8 mouse cellular contexts compared by ENCODE assay signal in genomic region chr3:142708849-142709419, GRCm38 (mm10). TPM values are rescaled to one million over a fixed set of nuclear protein-coding genes. Genes with fewer than 3 reads are reported as not detected.
DNase-seq lines count a peak whose midpoint lies in the region; ATAC-seq and TF ChIP-seq lines count a peak whose summit lies in the region.

No protein-coding gene starts in this region.

- H3K4me2 ChIP-seq in lung, embryonic 14.5 days = no peak overlapping the region

- H3K36me3 ChIP-seq in G1E (replicated peaks) = no peaks in the 10 kb centered on the region
- no peaks in the 10 kb centered on the region for H3K36me3 ChIP-seq in lung, embryonic 14.5 days (ENCODE audit: insufficient read depth)

- no peak overlapping the region for H3K4me3 ChIP-seq in G1E (ENCODE audit: low read depth, low read length)
- no peak overlapping the region for H3K4me3 ChIP-seq in bone marrow, adult 2 months (replicated peaks; ENCODE audit: control insufficient read depth, low read depth, low read length)
- H3K4me3 ChIP-seq in layer of hippocampus, adult 2 months = no peak overlapping the region
- H3K4me3 ChIP-seq in lung, embryonic 14.5 days (ENCODE audit: low read depth, low read length) = no peak overlapping the region

- no peak for TF ChIP-seq POLR2A in bone marrow, adult 2 months (IDR thresholded peaks at IDR 0.05; ENCODE audit: borderline replicate concordance, control insufficient read depth, low read depth, low read length)

- 65% methylated on average over 13 of the region's 13 CpGs for WGBS in bone marrow, adult 2 months
- 42% methylated on average over 13 of the region's 13 CpGs for WGBS in lung, embryonic 14.5 days

- no peak overlapping the region for H3K9ac ChIP-seq in lung, embryonic 14.5 days

- no peaks in the 10 kb centered on the region for H3K9me3 ChIP-seq in G1E (replicated peaks)
- no peaks in the 10 kb centered on the region; the same call in 1 of the 2 replicates for H3K9me3 ChIP-seq in lung, embryonic 14.5 days (ENCODE audit: low read depth, low read length)

- peak; percentile 34; the same call in 1 of the 2 replicates for ATAC-seq in G1E (ENCODE audit: extremely low read depth, insufficient number of reproducible peaks, low FRiP score, poor library complexity, severe bottlenecking)
- peak; percentile 63; the same call in 1 of the 2 replicates for ATAC-seq in erythroid progenitor cell, adult 5-6 weeks (replicated peaks; ENCODE audit: low FRiP score, poor library complexity, severe bottlenecking)
- peak; percentile 55 for ATAC-seq in lung, embryonic 14.5 days (ENCODE audit: insufficient read depth)

- intact Hi-C loops in heart, postnatal 36 days (cut with DNase I) = loop anchor here (1.0 to 10.0 kb wide), 5 partner anchors 69 to 414 kb away; partner anchors contain the start of genes Gbp3 and Pkn2

- TF ChIP-seq CTCF in G1E (IDR thresholded peaks at IDR 0.05; ENCODE audit: low read depth, low read length) = peak; percentile 54; the same call in 1 of the 2 replicates
- peak; percentile 22; the same call in 1 of the 2 replicates for TF ChIP-seq CTCF in bone marrow, adult 2 months (IDR thresholded peaks at IDR 0.05; ENCODE audit: control insufficient read depth, insufficient read depth, low read length)
- peak; percentile 98 for TF ChIP-seq CTCF in layer of hippocampus, adult 2 months (conservative IDR thresholded peaks at IDR 0.05)
- peak; percentile 85 for TF ChIP-seq CTCF in lung, embryonic 14.5 days (IDR thresholded peaks at IDR 0.05; ENCODE audit: low read depth)

- DNase-seq in G1E (ENCODE audit: low spot score) = peak; percentile 35
- peak; percentile 73 to 78 for DNase-seq in heart, postnatal 36 days
- DNase-seq in layer of hippocampus, adult 2 months (ENCODE audit: low spot score in 2 of 2) = peak; percentile 65 to 75
- DNase-seq in lung, embryonic 14.5 days = peak; percentile 90
- peak; percentile 39 for DNase-seq in ovary, postnatal 36 days (ENCODE audit: low spot score)
- peak; percentile 72 for DNase-seq in urinary bladder, postnatal 25 days (ENCODE audit: low spot score)

- H3K4me1 ChIP-seq in G1E (ENCODE audit: insufficient read depth, low read depth, low read length) = peaks cover 6% of the 10 kb centered on the region
- H3K4me1 ChIP-seq in bone marrow, adult 2 months (ENCODE audit: control insufficient read depth, insufficient read depth, low read length) = no peaks in the 10 kb centered on the region
- 0 out of 2 replicates have a peak, but pooled peaks cover 2% of the 10 kb centered on the region for H3K4me1 ChIP-seq in lung, embryonic 14.5 days (ENCODE audit: insufficient read depth)

- no peak overlapping the region for H3K27ac ChIP-seq in bone marrow, adult 2 months (ENCODE audit: control insufficient read depth, insufficient read depth, low read depth, low read length, poor library complexity)
- no peak overlapping the region for H3K27ac ChIP-seq in layer of hippocampus, adult 2 months
- H3K27ac ChIP-seq in lung, embryonic 14.5 days (ENCODE audit: low read depth) = no peak overlapping the region

- peaks cover 6% of the 10 kb centered on the region for H3K27me3 ChIP-seq in G1E (ENCODE audit: insufficient read depth, low read length)
- H3K27me3 ChIP-seq in lung, embryonic 14.5 days (ENCODE audit: insufficient read depth, low read length) = no peaks in the 10 kb centered on the region

RNA-seq across cellular contexts. Expression of gene Kyat3, which starts 8.1 kb away (rescaled TPM):
- total RNA-seq in G1E (2014; fragmentation: Nextera tagmentation) = not detected in 2 replicates
- 0.17 and 0.22 TPM in 2 replicates for total RNA-seq in G1E (2017)
- polyA plus RNA-seq in G1E (2012) = not detected in 2 replicates
- polyA plus RNA-seq in bone marrow, adult 2 months (2011; ENCODE audit: insufficient read depth, insufficient read length, low replicate concordance, missing spikeins) = 2.2 and 3.4 TPM in 2 replicates
- total RNA-seq in erythroid progenitor cell, adult 5-6 weeks (2015; ENCODE audit: low replicate concordance) = not detected in 2 replicates
- total RNA-seq in erythroid progenitor cell, adult 5-6 weeks (2017; ENCODE audit: low replicate concordance) = not detected in 2 replicates
- total RNA-seq in heart, postnatal 36 days (2021) = 10 to 100 TPM; 23.8 to 27.9 TPM
- 1 to 10 TPM; 6.4 to 7.6 TPM for total RNA-seq in layer of hippocampus, adult 2 months (2021)
- 17.6 and 17.8 TPM in 2 replicates for polyA plus RNA-seq in lung, embryonic 14.5 days (2014; fragmentation: Nextera tagmentation; extraction: Ambion mirVana)

RNA-seq across cellular contexts. Expression of gene Gtf2b, which starts 55.9 kb away (rescaled TPM):
- total RNA-seq in G1E (2014; fragmentation: Nextera tagmentation) (64.3 and 67.3 TPM in 2 replicates), G1E (2017) (156 and 159 TPM in 2 replicates)
- 2.5 and 3.4 TPM in 2 replicates for polyA plus RNA-seq in G1E (2012)
- 15.2 and 17.4 TPM in 2 replicates for polyA plus RNA-seq in bone marrow, adult 2 months (2011; ENCODE audit: insufficient read depth, insufficient read length, low replicate concordance, missing spikeins)
- 45.0 and 52.4 TPM in 2 replicates for total RNA-seq in erythroid progenitor cell, adult 5-6 weeks (2015; ENCODE audit: low replicate concordance)
- total RNA-seq in erythroid progenitor cell, adult 5-6 weeks (2017; ENCODE audit: low replicate concordance) = 26.4 and 39.9 TPM in 2 replicates
- total RNA-seq in heart, postnatal 36 days (2021) = 10 to 100 TPM; 20.9 to 21.1 TPM
- total RNA-seq in layer of hippocampus, adult 2 months (2021) = 10 to 100 TPM; 40.7 to 41.4 TPM
- polyA plus RNA-seq in lung, embryonic 14.5 days (2014; fragmentation: Nextera tagmentation; extraction: Ambion mirVana) = 81.7 and 85.3 TPM in 2 replicates

Comparison
In these comparisons a context has a peak if more than half of its experiments do, and no peak if none do; other contexts are left out.
1. DNase-seq: peak in every context shown above with its lines; median percentile 90 in lung, embryonic 14.5 days; 76 in heart, postnatal 36 days; 72 in urinary bladder, postnatal 25 days; 70 in layer of hippocampus, adult 2 months; 39 in ovary, postnatal 36 days; 35 in G1E.
2. CTCF ChIP-seq: peak in every context shown above with its lines; median percentile 98 in layer of hippocampus, adult 2 months; 85 in lung, embryonic 14.5 days; 54 in G1E; 22 in bone marrow, adult 2 months.
3. RNA of gene Kyat3, which starts 8.1 kb away (total RNA-seq): 23.8 to 27.9 TPM in heart, postnatal 36 days and 6.4 to 7.6 TPM in layer of hippocampus, adult 2 months; 0.17 to 0.22 TPM in G1E and not detected in erythroid progenitor cell, adult 5-6 weeks; every median in the first group is over 4 times any median in the second.
4. Peak in every context shown above with its lines, with median percentiles within 50 percentile points of each other: ATAC-seq.